Mouse (Mus musculus): ENCODE results near the gene Slc10a1.
A peak's percentile ranks its signal among the peaks of the same experiment; 100 is the strongest.

Slc10a1 gene

GRCm38 (mm10) chr12:80928881-80929280 is 39.6 kb downstream of the Slc10a1 start:
- no peak for DNase-seq (ENCODE audit: low read depth, low spot score)

- DNase-seq (ENCODE audit: low read depth, low spot score): no peak
These were observed 41.0 kb downstream of the Slc10a1 start for GRCm38 (mm10) chr12:80927518-80927917.

- no peak for DNase-seq (ENCODE audit: low read depth, low spot score)
These were observed 42.0 kb downstream of the Slc10a1 start for GRCm38 (mm10) chr12:80926550-80926949.

DNA sequence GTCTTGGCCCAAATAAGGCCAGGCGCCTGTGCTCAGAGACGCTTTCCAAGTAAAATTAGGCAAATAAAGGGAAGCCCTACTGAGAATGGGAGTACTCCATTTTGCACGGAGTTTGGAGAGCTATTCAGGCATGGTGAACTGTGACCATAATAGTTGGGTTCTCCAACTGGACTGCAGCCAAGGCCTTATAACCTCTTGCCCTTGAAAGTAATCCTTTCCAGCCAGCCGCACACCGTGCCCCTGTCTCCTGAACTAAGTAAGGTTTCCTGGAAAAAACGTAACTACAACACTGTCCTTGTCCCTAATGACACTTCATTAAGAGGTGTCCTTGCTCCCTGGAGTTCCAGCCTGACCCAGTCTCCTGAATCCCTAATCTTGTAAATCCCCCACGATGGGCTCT is 42.6 kb downstream of the Slc10a1 start:
- DNase-seq (ENCODE audit: low read depth, low spot score): no peak

- peak; percentile 43 for DNase-seq (ENCODE audit: low read depth, low spot score)
These were observed 44.3 kb downstream of the Slc10a1 start for GRCm38 (mm10) chr12:80924205-80924604.

- DNase-seq (ENCODE audit: low read depth, low spot score): no peak
These were observed 44.9 kb downstream of the Slc10a1 start for GRCm38 (mm10) chr12:80923602-80924001.

DNA sequence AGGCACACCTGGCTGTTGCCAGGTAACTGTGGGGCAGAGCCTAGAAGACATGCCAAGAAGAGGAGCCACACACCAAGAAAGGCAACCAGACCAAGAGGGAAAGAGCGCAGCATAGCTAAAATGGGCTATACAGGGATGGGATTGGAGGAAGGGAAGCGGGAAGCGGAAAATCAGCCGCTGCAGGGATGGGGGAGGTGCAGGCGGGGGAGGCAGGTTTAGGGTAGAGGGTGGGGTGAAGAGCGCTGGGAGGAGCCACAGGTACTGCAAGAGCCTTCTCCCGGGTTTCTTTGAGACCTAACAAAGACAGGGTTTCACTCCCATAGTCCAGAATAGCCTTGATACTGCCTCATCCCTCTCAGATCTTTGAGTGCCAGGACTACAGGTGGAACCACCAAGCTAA is 45.6 kb downstream of the Slc10a1 start:
- peak; percentile 37 for DNase-seq (ENCODE audit: low read depth, low spot score)

GRCm38 (mm10) chr12:80921301-80921700 is 47.2 kb downstream of the Slc10a1 start:
- DNase-seq (ENCODE audit: low read depth, low spot score): no peak

- no peak for DNase-seq (ENCODE audit: low read depth, low spot score)
These were observed 50.7 kb downstream of the Slc10a1 start for GRCm38 (mm10) chr12:80917764-80918163.

- no peak for DNase-seq (ENCODE audit: low read depth, low spot score)
These were observed 58.9 kb downstream of the Slc10a1 start for GRCm38 (mm10) chr12:80909631-80910030.

All from brain, adult 2 months (tissue).